9 mouse cellular contexts compared by ENCODE assay signal in the genomic region with DNA sequence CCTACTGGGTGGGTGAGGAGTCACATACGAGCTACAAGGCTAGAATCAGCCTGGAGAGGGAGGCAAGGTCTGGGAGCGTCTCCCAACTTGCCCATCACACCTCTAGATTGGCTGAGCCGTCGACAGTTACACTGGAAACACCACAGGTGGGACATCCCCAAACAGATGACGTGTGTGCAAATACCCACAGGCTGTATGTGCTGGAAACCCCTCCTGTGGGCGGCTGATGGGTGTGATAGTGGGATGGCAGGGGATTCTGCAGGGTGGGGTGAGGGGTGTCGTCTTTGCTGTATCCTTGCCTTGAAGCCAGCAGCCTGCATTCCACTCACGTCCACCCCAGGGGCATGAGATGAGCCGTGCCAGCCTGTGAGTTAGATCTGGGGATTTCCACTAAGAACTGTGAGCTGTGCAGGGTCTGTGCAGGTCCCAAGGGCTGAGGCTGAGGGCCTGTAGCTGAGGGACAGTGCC. TPM values are rescaled to one million over a fixed set of nuclear protein-coding genes. Genes with fewer than 3 reads are reported as not detected.
DNase-seq lines count a peak whose midpoint lies in the region; ATAC-seq and TF ChIP-seq lines count a peak whose summit lies in the region.
"Had no signal": no experiment of that assay in that cellular context is flagged by ENCODE, and none has a peak within 500 bp of the region (broad histone marks: within the 10 kb centered on the region; RNA-seq: fewer than 3 reads in every experiment).

No protein-coding gene starts in this region.

- TF ChIP-seq CTCF in embryonic fibroblast, embryonic 13.5 days (IDR thresholded peaks at IDR 0.05; ENCODE audit: borderline replicate concordance, insufficient read depth, low read length) = no peak

- intact Hi-C loops in heart, postnatal 14 days (cut with DNase I) = loop anchor here (5.0 kb wide), 2 partner anchors 68 to 82 kb away; partner anchors contain the start of gene C1qtnf12

- peaks cover 6% of the 10 kb centered on the region for H3K4me1 ChIP-seq in embryonic fibroblast, embryonic 13.5 days (ENCODE audit: control insufficient read depth, insufficient read depth, low read length)
- H3K4me1 ChIP-seq in limb, embryonic 15.5 days = peaks cover 47% of the 10 kb centered on the region
- peaks cover 29% of the 10 kb centered on the region for H3K4me1 ChIP-seq in stomach, embryonic 16.5 days (ENCODE audit: control insufficient read depth, insufficient read depth, low read length)

- TF ChIP-seq POLR2A in embryonic fibroblast, embryonic 13.5 days (IDR thresholded peaks at IDR 0.05; ENCODE audit: low read depth, low read length) = no peak

- peak overlapping the region; percentile 49 for H3K4me3 ChIP-seq in embryonic fibroblast, embryonic 13.5 days (ENCODE audit: insufficient read depth, low read length)
- H3K4me3 ChIP-seq in limb, embryonic 15.5 days = peak overlapping the region; percentile 55
- peak overlapping the region; percentile 45 for H3K4me3 ChIP-seq in stomach, embryonic 16.5 days (replicated peaks; ENCODE audit: low read length)

- H3K9me3 ChIP-seq in limb, embryonic 15.5 days = no peaks in the 10 kb centered on the region
- no peaks in the 10 kb centered on the region for H3K9me3 ChIP-seq in stomach, embryonic 16.5 days (replicated peaks; ENCODE audit: control insufficient read depth, low read length)

- H3K36me3 ChIP-seq in limb, embryonic 15.5 days = peaks cover 33% of the 10 kb centered on the region
- peaks cover 5% of the 10 kb centered on the region; the same call in 1 of the 2 replicates for H3K36me3 ChIP-seq in stomach, embryonic 16.5 days (ENCODE audit: control insufficient read depth, insufficient read depth, low read length)

- H3K27ac ChIP-seq in embryonic fibroblast, embryonic 13.5 days (ENCODE audit: insufficient read depth, low read length) = no peak overlapping the region
- H3K27ac ChIP-seq in limb, embryonic 15.5 days = peak overlapping the region; percentile 95
- peak overlapping the region; percentile 96; the same call in 1 of the 2 replicates for H3K27ac ChIP-seq in stomach, embryonic 16.5 days (ENCODE audit: low read length)

- WGBS in limb, embryonic 15.5 days = 50% methylated on average over 9 of the region's 9 CpGs
- WGBS in stomach, embryonic 16.5 days = 43% methylated on average over 9 of the region's 9 CpGs

- peaks cover 18% of the 10 kb centered on the region for H3K27me3 ChIP-seq in limb, embryonic 15.5 days
- peaks cover 6% of the 10 kb centered on the region for H3K27me3 ChIP-seq in stomach, embryonic 16.5 days (ENCODE audit: control insufficient read depth, insufficient read depth, low read length)

- H3K4me2 ChIP-seq in limb, embryonic 15.5 days = peak overlapping the region; percentile 66
- peak overlapping the region; percentile 85 for H3K4me2 ChIP-seq in stomach, embryonic 16.5 days (ENCODE audit: low read depth, low read length)

- peak; percentile 90 for DNase-seq in heart, adult 11 months
- no peak for DNase-seq in heart, postnatal 14 days
- DNase-seq in CD4-positive, CD25-positive, alpha-beta regulatory T cell, adult 2 months (ENCODE audit: low read depth, low spot score) = peak; percentile 87
- DNase-seq in spleen, postnatal 4 days (ENCODE audit: low spot score in 2 of 2) = no peak
- DNase-seq in left cerebral cortex, adult 11 months (ENCODE audit: low spot score) = no peak

- ATAC-seq in limb, embryonic 15.5 days (ENCODE audit: insufficient number of reproducible peaks, low FRiP score, low TSS enrichment, low read depth) = no peak
- ATAC-seq in stomach, embryonic 16.5 days (ENCODE audit: insufficient read depth, low FRiP score) = no peak

- peak overlapping the region; percentile 40 for H3K9ac ChIP-seq in limb, embryonic 15.5 days
- peak overlapping the region; percentile 82 for H3K9ac ChIP-seq in stomach, embryonic 16.5 days (ENCODE audit: low read length)

RNA-seq across cellular contexts. Expression of gene Tnfrsf18, which starts 4.7 kb away (rescaled TPM):
- total RNA-seq in heart, postnatal 14 days (2021) = under 1 TPM in 1 of 2 experiments, not detected in 1; 0.56 TPM
- 1.4 TPM in 1 of 2 replicates, not detected in the other for polyA plus RNA-seq in embryonic fibroblast, embryonic 13.5 days (2011; ENCODE audit: insufficient read length, low read depth, missing spikeins)
- polyA plus RNA-seq in limb, embryonic 15.5 days (2015; fragmentation: Nextera tagmentation; extraction: Ambion mirVana) = 3.6 and 5.4 TPM in 2 replicates
- polyA plus RNA-seq in stomach, embryonic 16.5 days (2015; fragmentation: Nextera tagmentation; extraction: Ambion mirVana) = 2.4 and 3.1 TPM in 2 replicates

RNA-seq across cellular contexts. Expression of gene Tnfrsf4, which starts 17.0 kb away (rescaled TPM):
- under 1 TPM; 0.50 to 0.80 TPM for total RNA-seq in heart, postnatal 14 days (2021)
- 1.8 and 2.8 TPM in 2 replicates for polyA plus RNA-seq in embryonic fibroblast, embryonic 13.5 days (2011; ENCODE audit: insufficient read length, low read depth, missing spikeins)
- 0.55 and 0.99 TPM in 2 replicates for polyA plus RNA-seq in limb, embryonic 15.5 days (2015; fragmentation: Nextera tagmentation; extraction: Ambion mirVana)
- polyA plus RNA-seq in stomach, embryonic 16.5 days (2015; fragmentation: Nextera tagmentation; extraction: Ambion mirVana) = 0.30 and 0.87 TPM in 2 replicates

RNA-seq across cellular contexts. Expression of gene Ttll10, which starts 28.5 kb away (rescaled TPM):
- total RNA-seq in heart, postnatal 14 days (2021) = not detected
- not detected in 2 replicates for polyA plus RNA-seq in embryonic fibroblast, embryonic 13.5 days (2011; ENCODE audit: insufficient read length, low read depth, missing spikeins)
- 2.5 and 3.1 TPM in 2 replicates for polyA plus RNA-seq in limb, embryonic 15.5 days (2015; fragmentation: Nextera tagmentation; extraction: Ambion mirVana)
- 4.6 and 5.0 TPM in 2 replicates for polyA plus RNA-seq in stomach, embryonic 16.5 days (2015; fragmentation: Nextera tagmentation; extraction: Ambion mirVana)
- total RNA-seq: MEL had no signal

RNA-seq across cellular contexts. Expression of gene Sdf4, which starts 38.0 kb away (rescaled TPM):
- total RNA-seq in heart, postnatal 14 days (2021) = 10 to 100 TPM; 83.2 to 84.6 TPM
- 172 and 187 TPM in 2 replicates for polyA plus RNA-seq in embryonic fibroblast, embryonic 13.5 days (2011; ENCODE audit: insufficient read length, low read depth, missing spikeins)
- 175 and 176 TPM in 2 replicates for polyA plus RNA-seq in limb, embryonic 15.5 days (2015; fragmentation: Nextera tagmentation; extraction: Ambion mirVana)
- polyA plus RNA-seq in stomach, embryonic 16.5 days (2015; fragmentation: Nextera tagmentation; extraction: Ambion mirVana) = 165 and 166 TPM in 2 replicates

RNA-seq across cellular contexts. Expression of gene B3galt6, which starts 38.2 kb away (rescaled TPM):
- total RNA-seq in heart, postnatal 14 days (2021) = 1 to 10 TPM; 2.0 to 2.7 TPM
- polyA plus RNA-seq in embryonic fibroblast, embryonic 13.5 days (2011; ENCODE audit: insufficient read length, low read depth, missing spikeins) = 5.3 and 5.4 TPM in 2 replicates
- polyA plus RNA-seq in limb, embryonic 15.5 days (2015; fragmentation: Nextera tagmentation; extraction: Ambion mirVana) = 16.1 and 16.4 TPM in 2 replicates
- polyA plus RNA-seq in stomach, embryonic 16.5 days (2015; fragmentation: Nextera tagmentation; extraction: Ambion mirVana) = 11.0 and 11.6 TPM in 2 replicates

Comparison
In these comparisons a context has a peak if more than half of its experiments do, and no peak if none do; other contexts are left out.
1. DNase-seq: peak in heart, adult 11 months (single experiment) and CD4-positive, CD25-positive, alpha-beta regulatory T cell, adult 2 months (single experiment); none in heart, postnatal 14 days (0 of 2), spleen, postnatal 4 days (0 of 2) and left cerebral cortex, adult 11 months (single experiment).
2. Peak in every context shown above with its lines, with median percentiles within 50 percentile points of each other: H3K4me3 ChIP-seq.